Mouse (Mus musculus): Measurements from ENCODE around the gene Camta1.
"Not testable (repeated sequence)": the region's sequence is repeated elsewhere in the genome, so short reads cannot be mapped to it uniquely, and the experiment has no call there.

Camta1 gene

DNA sequence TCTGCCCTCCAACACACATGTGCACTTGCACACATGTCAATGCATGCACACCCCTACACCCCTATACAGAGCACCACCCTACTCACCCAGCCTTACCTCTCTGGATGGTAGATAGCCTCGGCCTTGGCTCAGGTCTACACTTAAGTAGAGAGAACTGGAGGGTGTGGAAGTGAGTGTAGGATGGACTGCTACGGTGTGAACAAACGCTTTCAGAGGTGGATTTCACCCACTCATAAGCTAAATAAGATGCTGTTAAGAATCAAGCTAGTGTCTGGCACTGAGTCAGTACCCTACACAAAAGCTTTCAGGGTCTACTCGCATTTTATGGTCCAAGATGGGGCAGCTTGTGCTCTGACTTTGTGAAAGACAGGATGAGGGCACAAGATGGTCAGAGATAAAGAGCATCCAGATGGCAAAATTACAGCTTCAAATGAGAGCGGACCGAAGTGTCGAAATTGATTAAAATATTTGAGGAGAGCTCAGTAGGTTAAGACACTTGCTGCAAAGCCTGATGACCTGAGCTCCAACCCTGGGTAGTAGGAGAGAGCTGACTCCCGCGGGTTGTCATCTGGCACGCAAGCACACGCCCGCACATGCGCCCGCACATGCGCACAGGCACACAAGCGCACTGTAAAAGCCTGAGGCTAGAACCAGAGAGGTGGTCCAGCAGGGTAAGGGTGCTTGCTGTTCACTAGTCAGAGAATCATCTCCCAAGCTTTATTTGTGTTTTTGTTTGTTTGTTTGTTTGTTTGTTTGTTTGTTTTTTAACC lies 924.2 kb downstream of the Camta1 start:
- DNase-seq (ENCODE audit: low read depth, low spot score) = peak; percentile 78

DNA sequence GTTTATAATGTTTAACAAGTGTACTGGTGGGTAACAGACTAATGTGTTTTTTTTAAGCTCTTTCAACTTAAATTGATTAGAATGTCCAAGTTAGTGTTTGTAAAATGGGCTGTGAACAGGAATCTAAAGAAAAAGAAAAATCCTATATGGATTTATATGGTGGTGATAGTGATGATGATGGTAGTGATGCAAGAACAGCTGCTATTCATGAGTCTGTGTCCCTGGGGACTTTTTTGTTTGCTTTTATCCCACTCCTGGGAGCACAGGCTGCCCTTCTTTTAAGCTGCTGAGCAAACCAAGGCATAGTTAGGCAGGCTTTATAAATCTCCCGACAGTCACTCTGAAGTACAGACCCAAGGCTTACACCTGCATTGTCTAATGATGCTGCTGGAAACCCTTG lies 928.2 kb downstream of the Camta1 start:
- no peak for DNase-seq (ENCODE audit: low read depth, low spot score)

DNA sequence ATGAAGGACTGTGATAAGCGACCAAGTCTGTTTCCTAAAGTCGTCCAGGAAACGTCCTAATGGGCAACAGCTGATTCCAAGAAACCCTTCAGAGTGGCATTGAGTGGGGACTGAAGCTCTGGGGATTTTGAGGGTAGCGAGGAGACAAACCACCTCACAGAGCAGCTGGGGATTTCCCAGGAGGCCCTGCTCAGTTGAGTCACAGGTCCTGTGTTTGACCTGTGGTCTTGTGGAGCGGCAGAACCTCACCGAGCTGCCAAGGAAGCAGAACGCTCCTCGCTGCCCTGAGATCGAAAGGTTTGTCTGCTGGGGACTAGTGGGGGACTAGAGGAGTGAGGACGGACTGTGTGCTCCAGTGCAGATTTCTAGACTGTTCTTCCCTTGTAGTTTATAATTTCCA lies 933.9 kb downstream of the Camta1 start:
- DNase-seq (ENCODE audit: low read depth, low spot score) = no peak

DNA sequence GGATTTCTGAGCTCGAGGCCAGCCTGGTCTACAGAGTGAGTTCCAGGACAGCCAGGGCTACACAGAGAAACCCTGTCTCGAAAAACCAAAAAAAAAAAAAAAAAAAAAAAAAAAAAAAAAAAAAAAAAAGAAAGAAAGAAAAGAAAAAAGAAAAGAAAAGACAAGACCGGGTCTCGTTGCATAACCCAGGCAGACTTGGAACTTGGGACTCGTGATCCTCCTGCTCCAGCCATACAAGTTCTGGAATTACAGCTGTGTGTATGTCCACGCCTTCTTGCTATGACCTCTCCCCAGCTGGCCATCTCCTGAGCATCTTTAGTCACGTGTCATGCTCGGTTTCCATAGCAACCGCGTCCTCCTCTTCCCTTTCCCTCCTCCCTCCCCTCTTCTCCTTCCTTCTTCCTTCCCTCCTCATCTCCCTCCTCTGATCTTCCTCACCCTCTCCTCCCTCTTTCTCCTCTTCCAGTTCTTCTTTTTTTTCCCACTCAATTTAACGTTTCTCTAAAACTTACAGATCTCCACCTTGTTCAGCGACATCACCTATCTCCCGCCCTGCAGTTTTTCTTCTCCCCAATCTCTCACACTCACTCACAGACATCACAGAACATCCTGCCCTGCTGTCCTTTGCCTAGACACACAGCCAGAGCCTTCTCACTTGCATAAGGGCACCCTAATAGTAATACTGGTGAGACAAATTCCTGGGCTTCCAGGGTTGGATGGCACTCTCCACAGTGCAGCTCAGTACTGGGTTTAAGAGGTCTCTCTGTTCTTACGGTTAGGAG lies 934.6 kb downstream of the Camta1 start:
- peak; percentile 36 for DNase-seq (ENCODE audit: low read depth, low spot score)

DNA sequence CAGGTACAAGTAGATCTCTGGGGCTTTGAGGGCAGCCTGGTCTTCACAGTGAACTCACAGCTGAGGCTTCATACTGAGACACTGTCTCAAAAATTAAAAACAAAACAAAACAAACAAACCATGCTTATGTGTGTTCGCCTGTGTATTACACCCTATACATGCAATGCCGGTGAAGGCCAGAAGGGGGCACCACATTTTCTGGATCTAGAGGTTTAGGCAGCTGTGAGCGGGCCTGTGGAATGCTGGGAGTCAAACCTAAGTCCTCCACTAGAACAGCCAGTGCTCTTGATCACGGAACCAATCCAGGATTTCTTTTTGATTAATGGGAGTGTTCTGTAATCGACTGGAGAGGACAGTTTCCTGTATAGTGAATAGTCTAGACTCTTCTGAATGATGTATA lies 935.8 kb downstream of the Camta1 start:
- DNase-seq (ENCODE audit: low read depth, low spot score) = peak; percentile 91

DNA sequence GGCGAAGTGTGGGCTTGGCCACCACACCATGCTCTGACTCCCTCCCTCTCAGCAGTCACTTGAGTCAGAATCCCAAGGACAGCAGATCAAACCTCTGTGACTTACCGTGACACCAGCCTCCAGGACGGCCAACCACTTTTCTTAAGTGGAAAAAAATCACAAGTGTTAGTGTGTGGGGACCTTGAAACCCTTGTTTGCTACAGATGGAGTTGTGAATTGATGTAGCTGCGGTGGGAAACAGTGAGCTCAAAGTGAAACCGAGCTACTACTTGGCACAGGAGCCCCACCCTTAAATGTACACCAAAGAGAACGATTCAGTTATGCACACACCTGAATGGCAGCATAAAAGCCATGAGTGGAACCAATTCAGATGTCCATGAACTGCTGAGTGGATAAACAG lies 936.7 kb downstream of the Camta1 start:
- DNase-seq (ENCODE audit: low read depth, low spot score) = no peak

DNA sequence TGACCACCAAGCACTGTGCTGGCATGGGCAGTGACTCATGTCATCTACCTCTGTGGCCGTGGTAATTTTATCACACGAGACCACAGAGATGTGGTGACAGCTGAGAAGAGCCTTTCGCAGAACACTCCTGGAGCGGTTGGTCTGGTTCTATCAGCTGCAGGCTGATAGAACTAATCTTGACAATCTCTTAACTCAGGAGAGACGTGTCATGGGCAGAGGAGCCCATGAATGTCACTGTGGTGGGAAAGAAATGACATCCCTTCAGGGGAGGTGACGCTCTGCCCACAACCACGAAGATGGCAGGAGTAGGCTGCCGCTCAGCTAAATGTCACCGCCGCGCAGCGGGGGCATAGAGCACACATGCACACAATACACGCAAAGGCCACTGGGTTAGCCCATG lies 937.4 kb downstream of the Camta1 start:
- DNase-seq (ENCODE audit: low read depth, low spot score) = no peak

DNA sequence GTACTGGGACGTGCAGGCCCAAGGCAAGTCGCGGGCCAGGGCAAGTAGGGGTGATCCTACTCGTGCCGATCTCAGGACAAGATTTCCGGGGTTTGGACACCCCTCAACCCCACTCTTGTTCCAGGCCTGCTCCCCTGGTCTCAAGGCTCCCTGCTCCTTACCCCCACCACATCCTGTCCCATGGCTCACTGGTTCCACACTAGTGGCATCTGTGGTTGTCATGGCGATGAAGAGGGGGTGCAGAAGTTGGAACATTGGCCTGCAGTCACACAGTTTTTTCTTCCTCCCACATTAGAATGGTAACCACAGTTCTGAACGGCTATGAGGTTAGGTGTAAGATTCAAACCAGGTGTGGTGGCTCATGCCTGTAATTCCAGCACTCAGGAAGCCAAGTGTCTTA lies 940.5 kb downstream of the Camta1 start:
- DNase-seq (ENCODE audit: low read depth, low spot score) = no peak

DNA sequence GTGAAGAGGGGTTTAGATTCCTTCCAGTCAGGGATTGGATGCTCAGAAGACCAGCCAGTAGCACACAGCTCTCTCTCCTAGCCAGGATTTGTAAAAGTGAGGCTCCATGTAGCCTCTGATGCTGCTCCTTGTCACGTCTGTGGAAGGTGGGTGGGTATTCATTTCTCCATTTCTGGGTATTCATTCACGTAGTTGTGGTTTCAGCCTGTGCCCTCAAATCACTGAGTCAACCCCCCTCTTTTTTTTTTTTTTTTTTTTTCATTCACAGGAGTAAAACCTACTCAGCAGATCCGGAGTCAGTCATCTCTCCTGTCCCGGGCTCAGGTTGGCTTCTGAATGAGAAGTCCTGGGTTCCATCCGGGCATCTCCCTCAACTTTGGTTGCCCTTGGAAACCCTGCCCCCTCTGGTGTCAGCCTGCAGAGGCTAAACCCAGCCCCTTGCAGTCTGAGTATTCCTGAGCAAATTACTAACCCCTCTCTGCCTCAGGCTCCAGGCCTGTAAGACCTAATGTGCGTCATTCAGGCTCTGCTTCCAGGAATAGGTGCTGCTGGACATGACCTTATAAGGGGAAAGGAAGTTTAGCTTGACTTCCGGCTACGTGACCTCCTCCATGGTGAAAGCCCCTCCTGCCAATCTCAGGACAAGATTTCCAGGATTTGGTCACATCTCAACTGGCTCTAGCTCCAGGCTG lies 944.2 kb downstream of the Camta1 start:
- DNase-seq (ENCODE audit: low read depth, low spot score) = peak; percentile 52

DNA sequence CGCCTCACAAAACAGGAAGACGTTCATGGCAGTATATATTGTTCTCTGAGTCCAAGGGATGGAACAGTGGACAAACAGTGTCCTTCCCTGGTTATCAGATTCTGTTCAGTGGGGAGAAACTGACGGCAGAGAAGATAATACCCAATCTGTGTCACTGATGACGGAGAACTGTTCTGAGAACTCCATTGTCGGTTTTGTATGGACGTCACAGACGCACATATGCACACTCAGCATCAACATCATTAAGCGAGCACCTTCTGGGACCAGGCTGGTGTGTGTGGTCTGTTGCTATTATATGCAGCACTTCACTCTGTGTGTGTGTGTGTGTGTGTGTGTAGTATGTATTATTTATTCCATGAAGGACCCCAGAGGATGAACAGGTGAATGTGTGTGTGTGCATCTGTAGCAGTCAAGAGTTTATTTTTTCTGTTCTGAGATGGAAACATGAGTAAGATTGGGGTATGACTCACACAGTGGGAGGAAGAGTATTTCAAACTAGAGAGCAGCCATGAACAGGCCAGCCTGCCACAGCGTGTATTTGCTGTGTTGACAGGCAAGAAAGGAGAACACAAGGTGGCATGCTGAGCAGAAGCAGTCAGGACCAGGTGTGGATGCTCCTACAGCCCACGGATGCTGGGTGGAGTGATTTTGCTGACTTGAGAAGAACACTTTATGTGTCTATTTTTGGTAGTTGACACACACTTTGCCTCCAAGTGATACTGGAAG lies 946.3 kb downstream of the Camta1 start:
- DNase-seq (ENCODE audit: low read depth, low spot score) = no peak

DNA sequence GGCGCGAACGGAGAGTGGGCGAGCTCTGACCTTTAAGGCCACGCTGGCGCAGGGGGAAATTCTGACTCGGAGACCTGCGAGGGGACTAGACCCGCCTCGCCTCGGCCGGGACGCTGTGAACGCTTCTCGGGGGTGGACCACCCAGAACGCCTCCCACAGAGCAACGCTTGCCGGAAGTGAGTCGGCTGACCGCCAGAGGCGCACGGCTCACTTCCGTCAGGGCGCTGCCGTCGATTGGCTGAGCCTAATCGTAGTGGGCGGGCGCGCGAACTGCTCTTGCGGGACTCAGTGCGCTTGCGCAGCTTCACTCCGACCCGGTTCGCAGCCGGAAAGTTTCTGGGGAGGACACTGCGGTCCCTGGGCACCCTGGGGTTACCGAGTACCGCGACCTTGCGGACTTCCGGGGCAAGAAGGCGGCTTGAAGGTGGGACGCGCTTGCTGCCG lies 947.4 kb downstream of the Camta1 start, which contains the start of the genes Park7 and Tnfrsf9:
Gene Park7, minus strand, starts transcription at position 148 of the 444 bp plus-strand sequence.
Gene Tnfrsf9, plus strand, starts transcription at position 273 of the 444 bp plus-strand sequence.
- peak; percentile 98 for DNase-seq (ENCODE audit: low read depth, low spot score)

DNA sequence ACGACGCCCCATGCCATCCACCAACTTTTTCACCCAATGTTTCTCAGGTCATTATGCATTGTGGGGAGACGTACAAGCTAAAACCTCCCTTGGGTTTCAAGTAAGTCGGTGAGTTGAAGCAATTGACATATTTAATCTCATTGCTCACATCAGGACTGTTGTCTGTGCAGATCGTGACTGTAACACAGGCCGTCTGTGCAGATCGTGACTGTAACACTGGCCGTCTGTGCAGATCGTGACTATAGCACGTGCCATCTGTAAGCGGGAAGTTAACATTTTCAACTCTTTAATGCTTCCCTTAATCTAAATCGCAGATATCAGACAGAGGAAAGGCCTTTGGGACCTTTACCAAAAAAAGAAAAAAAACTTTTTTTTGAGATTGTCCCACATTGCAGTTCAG lies 947.9 kb downstream of the Camta1 start:
- no peak for DNase-seq (ENCODE audit: low read depth, low spot score)

DNA sequence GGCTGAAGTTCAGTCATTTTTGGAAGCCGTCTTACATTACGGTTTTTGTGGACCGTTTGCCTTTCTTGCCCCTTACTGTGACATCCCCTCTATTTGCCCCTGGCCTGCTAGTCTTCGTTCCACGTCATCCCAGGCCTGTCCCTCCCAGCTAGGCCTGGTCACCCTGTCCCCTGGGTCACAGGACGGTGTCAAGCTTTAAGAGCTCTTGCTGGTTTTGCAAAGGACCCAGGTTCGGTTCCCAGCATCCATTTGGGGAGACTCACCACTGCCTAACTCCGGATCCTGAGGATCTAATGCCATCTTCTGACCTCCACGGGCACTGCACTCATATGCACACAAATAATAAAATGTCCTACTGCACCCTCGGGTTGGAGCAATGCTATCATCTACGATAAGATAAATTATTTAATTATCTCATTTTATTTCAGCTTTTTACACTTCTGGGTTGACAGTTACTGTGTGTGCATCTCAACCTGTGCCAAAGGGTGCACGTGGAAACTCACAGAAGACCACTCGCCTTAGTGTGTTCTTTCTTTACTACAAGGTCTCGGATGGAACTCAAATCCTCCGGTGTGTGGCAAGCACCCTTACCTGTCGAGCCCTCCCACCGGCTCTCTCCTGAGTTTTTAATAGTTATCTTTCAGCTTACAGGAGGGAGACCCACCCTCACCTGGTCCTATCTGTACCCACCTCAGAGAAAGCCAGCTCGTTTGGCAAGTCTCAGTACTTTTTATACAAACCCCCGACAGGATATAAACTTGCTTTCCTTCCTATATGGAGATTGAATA lies 951.3 kb downstream of the Camta1 start:
- no peak for DNase-seq (ENCODE audit: low read depth, low spot score)

DNA sequence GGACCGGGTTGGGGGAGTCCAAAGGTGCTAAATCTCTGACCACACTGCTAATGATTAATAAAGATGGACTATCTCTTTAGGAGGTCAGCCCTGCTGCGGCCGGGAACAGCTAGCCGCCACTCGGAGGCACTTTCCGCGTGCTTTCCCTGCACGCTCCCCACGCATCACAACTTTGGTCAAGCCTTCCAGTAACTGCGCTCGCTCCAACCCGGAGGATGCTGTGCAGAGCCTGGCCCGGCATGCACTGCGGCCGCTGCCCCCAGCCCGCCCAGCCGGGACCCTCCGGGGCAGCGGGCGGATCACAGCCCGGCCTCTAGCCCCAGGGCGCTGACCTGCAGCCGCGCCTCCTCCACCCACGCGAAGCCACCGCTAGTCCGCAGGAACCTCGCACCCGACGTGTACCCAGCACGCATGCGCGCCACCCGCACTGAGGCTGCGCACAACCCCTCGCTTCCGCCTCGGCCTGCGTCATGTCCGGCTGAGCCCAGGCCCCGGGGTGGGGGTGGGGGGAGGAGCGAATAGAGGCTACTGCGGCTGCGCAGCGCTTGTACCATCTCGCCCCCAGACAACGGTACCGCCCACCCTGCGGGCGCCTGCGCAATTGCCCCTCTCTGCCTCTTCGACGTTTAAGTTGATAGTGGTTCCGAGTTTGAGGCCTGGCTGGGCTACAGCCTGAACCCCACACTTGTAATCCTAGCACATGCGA lies 952.1 kb downstream of the Camta1 start:
- peak; percentile 100 for DNase-seq (ENCODE audit: low read depth, low spot score)

DNA sequence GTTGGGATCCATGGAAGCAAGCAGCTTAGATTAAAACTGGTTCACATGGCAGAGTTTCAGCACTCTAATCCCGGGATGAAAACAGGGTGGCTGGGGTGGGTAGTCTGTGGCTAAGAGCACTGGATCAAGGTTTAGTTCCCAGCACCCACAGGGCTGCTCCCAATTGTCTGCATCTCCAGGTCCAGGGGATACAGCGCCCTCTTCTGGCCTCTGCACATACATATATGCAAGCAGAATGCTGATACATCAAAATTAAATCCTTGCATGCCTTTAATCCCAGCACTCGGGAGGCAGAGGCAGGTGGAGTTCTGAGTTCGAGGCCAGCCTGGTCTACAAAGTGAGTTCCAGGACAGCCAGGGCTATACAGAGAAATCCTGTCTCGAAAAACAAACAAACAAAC lies 953.2 kb downstream of the Camta1 start:
- DNase-seq (ENCODE audit: low read depth, low spot score) = not testable (repeated sequence)

DNA sequence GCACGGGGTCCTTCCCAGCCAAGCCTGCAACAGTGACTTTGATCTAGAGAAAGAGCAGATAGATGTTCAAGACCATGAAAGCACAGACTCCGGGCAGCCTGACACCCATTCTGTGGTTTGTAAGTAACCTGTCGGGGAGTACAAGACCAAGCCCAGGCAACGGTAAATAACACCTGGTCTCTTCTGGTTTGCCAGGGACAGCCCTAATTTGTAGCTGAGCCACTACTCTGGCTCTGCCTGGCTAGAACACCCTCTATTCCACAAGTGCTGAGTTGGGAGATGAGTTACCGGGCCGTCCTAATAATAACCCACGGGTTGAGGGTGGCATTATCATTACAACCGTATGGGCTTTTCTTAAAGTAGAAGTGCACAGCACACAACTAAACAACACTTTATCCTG lies 954.6 kb downstream of the Camta1 start:
- DNase-seq (ENCODE audit: low read depth, low spot score) = no peak

DNA sequence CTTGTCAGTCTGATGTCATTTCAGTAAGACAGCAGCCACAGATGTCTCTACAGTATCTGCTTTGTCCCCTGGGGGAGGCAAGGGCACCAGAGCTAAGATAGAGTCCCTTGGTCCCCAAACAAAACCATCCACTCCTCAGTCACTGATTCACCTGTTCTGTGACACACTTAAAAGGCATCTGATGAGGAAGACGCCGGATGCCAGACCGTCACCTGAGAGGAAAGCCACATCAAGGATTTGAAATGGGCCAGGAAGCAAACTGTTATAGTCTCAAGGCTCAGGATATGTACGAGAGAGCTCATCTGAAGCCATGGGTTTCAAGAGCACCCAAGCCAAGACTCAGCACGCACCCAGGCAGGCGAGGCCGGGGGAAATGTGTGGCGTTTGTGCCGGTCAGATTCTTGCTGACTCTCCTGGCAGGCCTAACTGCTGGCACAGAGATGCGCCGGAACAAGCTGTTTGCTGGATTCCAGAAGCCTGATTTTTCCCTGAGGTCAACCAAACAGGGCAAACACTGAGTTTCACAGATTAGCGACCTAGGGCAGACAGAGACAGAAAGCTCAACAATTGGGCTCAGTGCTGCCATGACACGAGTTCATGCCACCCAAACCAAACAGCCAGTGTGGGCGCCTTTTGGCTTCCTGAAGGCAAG lies 958.5 kb downstream of the Camta1 start:
- DNase-seq (ENCODE audit: low read depth, low spot score) = no peak

DNA sequence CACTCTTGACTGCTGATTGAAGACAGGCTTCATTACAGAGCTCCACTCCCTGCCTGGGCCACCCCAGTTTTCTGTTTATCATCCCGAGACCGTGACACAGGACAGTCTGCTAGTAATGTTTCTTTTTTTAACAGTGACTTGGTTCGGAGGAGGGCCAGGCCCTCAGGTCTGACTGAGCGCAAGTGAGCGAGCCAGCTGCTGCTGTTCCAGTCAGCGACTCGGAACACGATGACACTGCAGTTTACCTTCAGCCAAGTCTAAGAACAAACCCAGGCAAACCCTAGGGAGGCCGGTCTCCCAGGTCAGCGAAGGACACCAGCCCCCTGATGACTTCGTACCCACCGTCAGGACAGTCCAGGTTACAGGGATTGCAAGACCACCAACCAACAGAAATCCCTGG lies 959.6 kb downstream of the Camta1 start:
- DNase-seq (ENCODE audit: low read depth, low spot score) = no peak

DNA sequence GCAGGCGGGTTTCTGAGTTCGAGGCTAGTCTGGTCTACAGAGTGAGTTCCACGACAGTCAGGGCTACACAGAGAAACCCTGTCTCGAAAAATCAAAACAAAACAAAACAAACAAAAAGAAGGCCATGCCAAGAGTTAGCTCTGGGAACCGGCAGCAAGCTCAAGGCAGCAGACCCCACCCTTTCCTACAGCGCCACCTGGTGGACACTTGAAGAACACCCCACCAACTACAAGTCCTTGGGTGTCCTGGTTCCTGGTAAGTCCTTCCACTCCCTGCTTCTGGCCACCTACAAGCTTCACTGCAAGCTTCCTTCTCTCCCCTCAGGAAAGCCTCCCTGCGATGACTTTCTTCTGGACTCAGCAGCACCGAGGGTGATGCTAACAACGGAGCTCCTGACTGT lies 960.0 kb downstream of the Camta1 start:
- DNase-seq (ENCODE audit: low read depth, low spot score) = peak; percentile 90

DNA sequence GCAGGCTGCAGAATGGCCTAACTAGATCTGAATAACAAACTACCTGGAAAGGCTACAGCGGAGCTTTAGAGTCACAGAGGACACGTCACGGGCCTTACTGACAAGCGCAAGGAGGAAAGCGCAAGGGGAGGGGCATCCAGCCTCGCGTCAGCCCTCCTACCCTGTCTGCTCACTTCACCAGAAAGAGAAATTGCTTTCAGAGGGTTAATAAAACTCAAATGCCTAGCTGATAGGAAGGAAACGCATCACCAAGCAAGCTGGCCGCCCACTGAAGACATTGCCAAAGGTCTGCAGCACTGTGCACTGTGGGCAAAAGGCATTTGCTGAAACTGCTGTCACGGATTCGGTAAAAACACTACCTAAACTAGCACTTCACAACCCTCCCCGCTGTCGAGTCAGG lies 961.2 kb downstream of the Camta1 start:
- no peak for DNase-seq (ENCODE audit: low read depth, low spot score)

Data from ZHBTc4 (cell line).